Mouse (Mus musculus) heart, embryonic 15.5 days (tissue): ENCODE measurements at regions not wholly inside any gene's neighbourhood (a gene's known extent, or its start where the extent isn't known, plus 50 kb on each side); places are given as distances from the start of the nearest gene placed in this dataset.
"Not testable (repeated sequence)": the region's sequence is repeated elsewhere in the genome, so short reads cannot be mapped to it uniquely, and the experiment has no call there.

Experiments
- ATAC-seq: fragments of 200-750 bp; cut with Nextera tagmentation; replicated peaks from 2 replicates; pipeline ENCODE4 v1.8.0; 2017; ENCODE audit warnings: low read depth, moderate TSS enrichment; ENCODE audit not compliant: insufficient number of reproducible peaks, insufficient read depth, low FRiP score
- H3K27ac ChIP-seq: fragments of 300-500 bp; sonication (generic); 2 replicates; pipeline ENCODE4 v1.5.1; 2015; ENCODE audit warnings: mild to moderate bottlenecking, inconsistent platforms
- H3K27me3 ChIP-seq: fragments of 300-500 bp; sonication (generic); 2 replicates; pipeline ENCODE4 v1.6.1; 2015; ENCODE audit warnings: inconsistent platforms
- H3K36me3 ChIP-seq: fragments of 300-500 bp; sonication (generic); 2 replicates; pipeline ENCODE4 v1.6.1; 2015; ENCODE audit warnings: mild to moderate bottlenecking, inconsistent platforms
- H3K4me1 ChIP-seq: fragments of 300-500 bp; sonication (generic); replicated peaks from 2 replicates; pipeline ENCODE4 v1.6.1; 2015; ENCODE audit warnings: inconsistent platforms
- H3K4me2 ChIP-seq: fragments of 300-500 bp; sonication (generic); 2 replicates; pipeline ENCODE4 v1.6.1; 2015; ENCODE audit warnings: inconsistent platforms, mild to moderate bottlenecking, moderate library complexity
- H3K4me3 ChIP-seq: fragments of 300-500 bp; sonication (generic); 2 replicates; pipeline ENCODE4 v1.5.1; 2015; ENCODE audit warnings: mild to moderate bottlenecking, inconsistent platforms
- H3K9ac ChIP-seq: fragments of 300-500 bp; sonication (generic); 2 replicates; pipeline ENCODE4 v1.6.1; 2015; ENCODE audit warnings: mild to moderate bottlenecking, inconsistent platforms
- H3K9me3 ChIP-seq: fragments of 300-500 bp; sonication (generic); replicated peaks from 2 replicates; pipeline ENCODE4 v1.6.1; 2016; ENCODE audit warnings: inconsistent platforms
- WGBS: fragments of 180-500 bp; shearing (Covaris S2); methylation state at CpG from one replicate; pipeline ENCODE4 v1.1.7; 2015; ENCODE audit warnings: mixed read lengths; 5-methylcytosine and 5-hydroxymethylcytosine counted together

DNA sequence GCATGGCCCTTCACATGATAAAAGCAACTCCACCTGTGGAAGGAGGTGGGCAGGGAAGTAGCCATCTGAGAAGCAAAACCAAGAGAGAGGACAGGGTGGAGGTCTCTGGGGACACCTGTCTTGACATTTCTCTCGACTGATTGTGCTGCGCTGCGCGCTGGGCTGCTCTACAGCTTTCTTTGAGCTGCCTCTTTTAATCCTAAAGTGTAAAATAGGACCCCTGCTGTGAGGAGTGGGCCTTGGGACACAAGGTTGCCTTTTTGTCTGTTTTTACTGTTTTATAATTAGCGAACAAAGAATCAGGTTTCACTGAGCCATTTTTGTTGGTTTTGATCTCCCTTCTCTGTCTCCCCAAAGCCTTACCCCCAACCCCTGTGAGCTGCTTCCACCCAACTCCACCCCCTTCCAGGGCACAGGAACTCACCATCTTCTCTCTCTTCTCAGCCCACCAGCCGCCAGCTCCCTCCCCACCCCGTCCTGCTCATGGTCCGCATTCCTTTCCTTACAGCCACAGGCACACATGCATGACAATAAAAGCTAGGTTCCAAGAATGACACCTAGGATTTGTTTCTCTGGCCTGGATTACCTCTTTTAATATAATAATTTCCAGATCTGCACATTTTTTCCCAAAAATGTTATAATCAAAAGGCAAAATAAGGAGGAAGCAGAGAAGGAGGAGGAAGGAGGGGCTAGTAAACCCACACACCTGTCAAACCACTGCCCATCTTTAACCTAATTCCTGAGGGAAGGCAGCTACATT, 57.3 kb downstream of the Cbln4 start:
- H3K27me3 ChIP-seq: no peaks in the 10 kb centered on the region
- H3K4me2 ChIP-seq: no peak overlapping the region
- no peak overlapping the region for H3K9ac ChIP-seq
- no peak overlapping the region for H3K4me3 ChIP-seq
- 36% methylated on average over 8 of the region's 8 CpGs for WGBS
- no peaks in the 10 kb centered on the region for H3K9me3 ChIP-seq
- H3K36me3 ChIP-seq: no peaks in the 10 kb centered on the region
- H3K27ac ChIP-seq: no peak overlapping the region
- no peaks in the 10 kb centered on the region for H3K4me1 ChIP-seq
- ATAC-seq: no peak

GRCm38 (mm10) chr2:171969311-171969905, 73.9 kb downstream of the Cbln4 start:
- Histone ChIP-seq H3K4me1 (peaks cover 5% of the 10 kb centered on the region; the same call in 1 of the 2 replicates), H3K9me3 (no peaks in the 10 kb centered on the region), H3K9ac (no peak overlapping the region), H3K4me2 (no peak overlapping the region), H3K4me3 (no peak overlapping the region), H3K36me3 (no peaks in the 10 kb centered on the region), H3K27me3 (no peaks in the 10 kb centered on the region), H3K27ac (peak overlapping the region; percentile 56)
- WGBS: 41% methylated on average over 13 of the region's 13 CpGs
- peak; percentile 84 for ATAC-seq

DNA sequence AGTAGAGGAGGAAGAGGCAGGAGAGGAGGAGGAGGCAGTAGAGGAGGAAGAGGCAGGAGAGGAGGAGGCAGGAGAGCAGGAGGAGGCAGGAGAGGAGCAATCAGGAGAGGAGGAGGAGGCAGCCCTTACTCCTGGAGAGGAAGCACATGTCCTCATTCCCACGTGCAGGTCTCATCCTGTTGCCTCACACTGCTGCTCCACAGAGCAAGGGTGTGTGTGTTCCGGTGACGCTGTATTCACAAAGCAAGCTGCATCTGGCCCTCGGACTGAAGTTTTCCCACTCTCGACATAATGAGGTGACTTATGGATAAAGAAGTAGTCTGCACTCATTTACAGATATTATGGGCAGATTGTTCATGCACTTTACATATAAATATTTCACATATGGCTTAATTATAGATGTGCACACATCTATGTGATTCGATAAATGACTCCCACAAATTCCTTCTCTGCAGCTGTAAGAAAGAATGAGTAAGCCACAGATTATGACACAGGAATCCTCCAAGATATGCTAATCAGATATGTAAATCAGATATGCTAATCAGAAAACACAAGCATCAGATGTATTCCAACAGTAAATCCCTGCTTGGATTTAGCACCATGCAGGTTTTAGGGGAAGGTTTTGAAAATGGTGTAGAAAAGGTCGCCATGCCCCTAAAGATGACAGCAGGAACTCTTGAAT, 96.6 kb downstream of the Cbln4 start:
- Histone ChIP-seq H3K4me3 (no peak overlapping the region), H3K27me3 (no peaks in the 10 kb centered on the region), H3K9ac (no peak overlapping the region), H3K36me3 (no peaks in the 10 kb centered on the region), H3K4me1 (no peaks in the 10 kb centered on the region), H3K4me2 (no peak overlapping the region), H3K9me3 (no peaks in the 10 kb centered on the region), H3K27ac (no peak overlapping the region)
- 80% methylated on average over 7 of the region's 7 CpGs for WGBS
- ATAC-seq: no peak

DNA sequence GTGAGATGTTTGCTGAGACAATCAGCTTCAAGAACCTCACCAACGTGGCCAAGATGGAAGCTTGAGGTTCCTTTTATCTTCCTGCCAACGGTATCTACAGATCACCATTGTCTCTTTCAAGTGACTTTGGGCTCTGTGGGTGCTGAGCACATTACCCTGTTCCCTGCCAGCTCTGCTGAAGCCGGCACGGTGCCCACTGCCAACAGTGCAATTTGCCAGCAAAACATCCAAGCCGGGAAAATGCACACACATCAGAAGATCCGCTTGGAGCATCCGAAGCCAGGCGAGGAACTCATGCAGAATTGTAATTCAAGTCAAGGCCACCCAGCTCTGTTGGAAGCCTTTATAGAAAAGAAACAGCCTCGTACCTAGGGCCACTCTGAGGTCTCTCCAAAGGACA, 100.6 kb downstream of the Cbln4 start:
- no peak for ATAC-seq
- no peaks in the 10 kb centered on the region for H3K27me3 ChIP-seq
- no peak overlapping the region for H3K27ac ChIP-seq
- no peak overlapping the region for H3K4me2 ChIP-seq
- no peak overlapping the region for H3K4me3 ChIP-seq
- peaks cover 10% of the 10 kb centered on the region for H3K4me1 ChIP-seq
- H3K9ac ChIP-seq: no peak overlapping the region
- H3K9me3 ChIP-seq: no peaks in the 10 kb centered on the region
- H3K36me3 ChIP-seq: no peaks in the 10 kb centered on the region
- WGBS: 80% methylated on average over 9 of the region's 9 CpGs

DNA sequence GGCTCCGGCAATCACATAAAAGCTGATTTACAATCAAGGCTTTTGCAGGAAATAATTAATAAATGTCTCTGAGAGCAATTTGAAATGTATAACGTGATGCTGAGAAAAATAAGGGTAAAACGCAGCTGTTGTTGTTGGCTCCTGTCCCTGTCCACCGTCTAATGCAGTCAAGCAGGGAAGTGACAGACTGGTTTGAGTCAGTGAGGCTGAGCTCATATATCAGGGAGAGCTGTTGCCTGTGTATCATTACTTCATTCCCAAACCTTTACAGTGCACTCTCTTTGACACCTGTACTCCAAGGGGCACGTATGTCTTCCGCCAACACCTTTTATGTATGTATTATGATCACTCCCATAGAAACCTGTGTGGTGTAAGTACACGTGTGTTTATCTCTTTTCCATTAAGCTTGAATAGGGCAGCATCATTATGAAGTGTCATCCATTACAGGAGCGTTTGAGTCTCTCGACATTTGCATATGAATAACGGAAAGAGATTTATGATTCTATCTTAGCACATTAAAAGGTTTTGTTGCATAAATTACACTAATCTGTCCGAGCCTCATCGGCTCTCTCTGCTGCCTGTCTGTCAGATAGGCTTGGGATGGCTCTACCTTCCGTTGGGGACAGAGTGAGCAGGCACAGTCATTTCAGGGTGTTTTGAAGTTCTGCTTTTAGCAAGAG, 107.5 kb downstream of the Cbln4 start:
- no peak overlapping the region for H3K9ac ChIP-seq
- WGBS: 65% methylated on average over 13 of the region's 13 CpGs
- peaks cover 13% of the 10 kb centered on the region for H3K4me1 ChIP-seq
- no peaks in the 10 kb centered on the region for H3K27me3 ChIP-seq
- no peaks in the 10 kb centered on the region for H3K9me3 ChIP-seq
- no peak overlapping the region for H3K4me2 ChIP-seq
- no peaks in the 10 kb centered on the region for H3K36me3 ChIP-seq
- no peak overlapping the region for H3K27ac ChIP-seq
- no peak overlapping the region for H3K4me3 ChIP-seq
- no peak for ATAC-seq

GRCm38 (mm10) chr2:171920960-171921359, 122.3 kb downstream of the Cbln4 start:
- Histone ChIP-seq H3K4me3 (no peak overlapping the region), H3K4me1 (no peaks in the 10 kb centered on the region), H3K9ac (no peak overlapping the region), H3K36me3 (no peaks in the 10 kb centered on the region), H3K9me3 (no peaks in the 10 kb centered on the region), H3K27ac (no peak overlapping the region), H3K27me3 (no peaks in the 10 kb centered on the region), H3K4me2 (no peak overlapping the region)
- 76% methylated on average over 5 of the region's 5 CpGs for WGBS
- no peak for ATAC-seq

DNA sequence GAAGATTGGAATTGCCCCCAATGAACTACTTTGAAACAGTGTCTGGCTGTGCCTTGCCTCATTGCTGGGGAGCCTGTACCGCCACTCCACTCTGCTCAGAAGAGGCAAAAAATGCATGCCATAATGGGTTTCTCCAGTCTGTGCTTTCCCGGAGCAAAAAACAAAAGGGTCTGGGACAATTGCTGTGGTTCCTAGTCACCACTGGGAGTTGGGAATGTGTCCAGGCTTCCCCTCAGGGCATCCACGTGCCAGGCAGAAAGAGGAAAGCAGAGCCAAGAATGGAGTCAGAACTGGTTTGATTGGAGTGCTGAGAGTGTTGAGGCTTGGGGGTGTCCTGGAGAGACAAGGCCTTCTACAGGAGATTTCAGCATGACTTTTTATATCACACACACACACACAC, 156.0 kb downstream of the Cbln4 start:
- ATAC-seq: no peak
- Histone ChIP-seq H3K4me3 (no peak overlapping the region), H3K9me3 (no peaks in the 10 kb centered on the region), H3K36me3 (no peaks in the 10 kb centered on the region), H3K4me2 (no peak overlapping the region), H3K9ac (no peak overlapping the region), H3K27me3 (no peaks in the 10 kb centered on the region), H3K4me1 (no peaks in the 10 kb centered on the region), H3K27ac (no peak overlapping the region)
- 84% methylated on average over 3 of the region's 3 CpGs for WGBS

DNA sequence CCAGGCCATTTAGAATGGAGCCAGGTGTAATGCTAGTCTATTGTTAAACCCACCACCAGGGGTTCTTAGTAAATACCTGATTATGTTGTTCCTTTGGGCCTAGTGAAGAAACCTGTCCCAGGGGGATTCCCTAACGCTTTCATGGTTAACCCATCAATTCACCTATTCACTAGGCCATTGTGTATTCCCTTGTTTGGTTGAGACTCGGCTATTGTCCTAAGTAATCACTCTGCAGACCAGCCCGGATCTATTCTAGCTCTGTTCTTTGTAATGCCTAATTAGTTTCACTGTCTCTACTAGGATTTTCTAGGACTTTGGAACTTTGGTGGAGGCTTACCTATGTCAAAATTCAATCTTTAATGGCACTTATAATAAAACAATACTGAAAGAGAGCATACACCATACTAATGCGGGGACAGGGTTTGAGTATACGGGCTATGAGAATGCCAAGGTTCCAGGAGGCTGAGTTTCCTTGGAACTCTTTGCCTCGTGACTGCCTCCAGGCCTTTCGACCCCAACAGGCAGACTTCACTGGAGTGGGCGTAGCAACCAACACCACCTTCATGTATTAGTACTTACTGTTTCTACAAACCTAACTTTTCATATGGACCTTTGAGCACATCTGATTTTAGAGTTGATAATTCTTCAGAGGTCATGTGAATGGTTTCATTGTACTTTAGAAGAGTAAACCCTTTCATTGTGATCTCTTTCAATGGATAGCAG, 163.9 kb downstream of the Cbln4 start:
- 84% methylated on average over 8 of the region's 8 CpGs for WGBS
- not testable (repeated sequence) for H3K4me1 ChIP-seq, H3K27me3 ChIP-seq, H3K9me3 ChIP-seq, ATAC-seq, H3K27ac ChIP-seq, H3K9ac ChIP-seq, H3K36me3 ChIP-seq, H3K4me2 ChIP-seq, H3K4me3 ChIP-seq

GRCm38 (mm10) chr2:171867550-171867949, 175.7 kb downstream of the Cbln4 start:
- H3K27ac ChIP-seq: no peak overlapping the region
- H3K9ac ChIP-seq: no peak overlapping the region
- H3K4me3 ChIP-seq: no peak overlapping the region
- H3K4me2 ChIP-seq: no peak overlapping the region
- WGBS: 79% methylated on average over 3 of the region's 3 CpGs
- H3K4me1 ChIP-seq: no peaks in the 10 kb centered on the region
- no peaks in the 10 kb centered on the region for H3K27me3 ChIP-seq
- H3K9me3 ChIP-seq: no peaks in the 10 kb centered on the region
- H3K36me3 ChIP-seq: no peaks in the 10 kb centered on the region
- ATAC-seq: no peak

DNA sequence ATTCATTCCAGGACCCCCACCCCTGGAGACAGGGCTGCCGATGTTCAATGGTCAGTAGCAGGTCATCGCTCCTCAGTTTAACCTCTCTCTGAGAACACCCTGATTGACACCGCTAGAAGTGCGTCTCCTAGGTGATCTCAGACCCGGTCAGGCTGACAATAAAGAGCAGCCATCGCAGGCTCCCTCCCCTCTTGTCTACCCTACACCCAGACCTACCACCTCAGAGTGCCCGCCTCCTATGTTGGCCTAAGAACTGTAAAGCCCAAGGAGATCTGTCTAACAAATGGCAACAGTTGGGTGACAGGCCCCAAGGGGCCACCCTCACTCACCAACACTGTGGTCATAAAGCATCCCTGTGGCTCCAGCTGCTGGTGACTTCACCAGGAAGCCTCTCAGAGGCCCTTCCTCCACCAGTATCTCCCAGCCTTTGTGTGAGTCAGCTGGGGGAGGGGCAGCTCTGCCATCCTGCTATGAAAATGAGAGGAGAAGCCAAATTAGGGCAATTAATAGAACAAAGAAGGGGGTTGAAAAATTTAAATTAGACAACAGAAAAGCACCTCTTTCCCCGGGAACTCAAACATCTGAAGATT, 178.8 kb downstream of the Cbln4 start:
- Histone ChIP-seq H3K4me1 (no peaks in the 10 kb centered on the region), H3K9ac (no peak overlapping the region), H3K27me3 (no peaks in the 10 kb centered on the region), H3K4me2 (no peak overlapping the region), H3K36me3 (no peaks in the 10 kb centered on the region), H3K4me3 (no peak overlapping the region), H3K9me3 (no peaks in the 10 kb centered on the region), H3K27ac (no peak overlapping the region)
- WGBS: 89% methylated on average over 8 of the region's 8 CpGs
- ATAC-seq: no peak

GRCm38 (mm10) chr2:171862626-171863025, 180.6 kb downstream of the Cbln4 start:
- 85% methylated on average over 2 of the region's 2 CpGs for WGBS
- no peak overlapping the region for H3K4me2 ChIP-seq
- no peaks in the 10 kb centered on the region for H3K9me3 ChIP-seq
- no peak overlapping the region for H3K4me3 ChIP-seq
- ATAC-seq: no peak
- no peaks in the 10 kb centered on the region for H3K4me1 ChIP-seq
- H3K27ac ChIP-seq: no peak overlapping the region
- no peaks in the 10 kb centered on the region for H3K27me3 ChIP-seq
- H3K9ac ChIP-seq: no peak overlapping the region
- no peaks in the 10 kb centered on the region for H3K36me3 ChIP-seq
